Mouse (Mus musculus): ENCODE data around the gene Kctd6. TPM values are rescaled to one million over a fixed set of nuclear protein-coding genes. Genes with fewer than 3 reads are reported as not detected.
A peak's percentile ranks its signal among the peaks of the same experiment; 100 is the strongest.
"Not testable (repeated sequence)": the region's sequence is repeated elsewhere in the genome, so short reads cannot be mapped to it uniquely, and the experiment has no call there.

The Kctd6 gene
- total RNA-seq, 4 experiments from 2014 or later = 52.8 to 75.2 (median 63.4) TPM

GRCm38 (mm10) chr14:8249206-8249605 is 35.3 kb downstream of the Kctd6 start:
- DNase-seq (ENCODE audit: low spot score in 2 of 2) = no peak

- no peak for DNase-seq (ENCODE audit: low spot score in 2 of 2)
These were observed 36.4 kb downstream of the Kctd6 start for GRCm38 (mm10) chr14:8250141-8250871.

- DNase-seq (ENCODE audit: low spot score in 2 of 2) = no peak
These were observed 37.5 kb downstream of the Kctd6 start for GRCm38 (mm10) chr14:8251330-8251885.

- peak; percentile 28 to 67 for DNase-seq (ENCODE audit: low spot score in 2 of 2)
These were observed 41.3 kb downstream of the Kctd6 start for GRCm38 (mm10) chr14:8255076-8255729.

GRCm38 (mm10) chr14:8256072-8256471 is 42.1 kb downstream of the Kctd6 start:
- DNase-seq (ENCODE audit: low spot score in 2 of 2) = no peak

GRCm38 (mm10) chr14:8256881-8257280 is 42.9 kb downstream of the Kctd6 start:
- DNase-seq (ENCODE audit: low spot score in 2 of 2) = no peak

GRCm38 (mm10) chr14:8257521-8258334 is 43.8 kb downstream of the Kctd6 start:
- no peak for DNase-seq (ENCODE audit: low spot score in 2 of 2)

GRCm38 (mm10) chr14:8258335-8258627 is 44.3 kb downstream of the Kctd6 start:
- DNase-seq (ENCODE audit: low spot score in 2 of 2) = no peak

GRCm38 (mm10) chr14:8258752-8259151 is 44.8 kb downstream of the Kctd6 start:
- DNase-seq (ENCODE audit: low spot score in 2 of 2) = no peak

- no peak for DNase-seq (ENCODE audit: low spot score in 2 of 2)
These were observed 45.2 kb downstream of the Kctd6 start, which contains the start of gene Acox2 for GRCm38 (mm10) chr14:8259166-8259565. Acox2 (minus strand) TSS chr14:8259353.

GRCm38 (mm10) chr14:8260214-8260613 is 46.3 kb downstream of the Kctd6 start:
- DNase-seq (ENCODE audit: low spot score in 2 of 2) = no peak

GRCm38 (mm10) chr14:8262242-8262641 is 48.3 kb downstream of the Kctd6 start:
- DNase-seq (ENCODE audit: low spot score in 2 of 2) = no peak

- DNase-seq (ENCODE audit: low spot score in 2 of 2) = no peak
These were observed 50.4 kb downstream of the Kctd6 start for GRCm38 (mm10) chr14:8264378-8264777.

- DNase-seq (ENCODE audit: low spot score in 2 of 2) = not testable (repeated sequence)
These were observed 57.3 kb downstream of the Kctd6 start for GRCm38 (mm10) chr14:8271281-8271680.

Other genes starting within 250 kb of the Kctd6 start
- gene Dnase1l3, start 219.6 kb upstream of the Kctd6 start, total RNA-seq (2022) = not detected
- gene Abhd6, start 211.2 kb upstream of the Kctd6 start, total RNA-seq (2022) = 10 to 100 TPM; 59.0 to 78.0 (median 67.0) TPM
- gene Rpp14, start 133.8 kb upstream of the Kctd6 start, total RNA-seq (2022) = 10 to 100 TPM; 24.4 to 31.5 (median 29.1) TPM
- 10 to 100 TPM; 27.9 to 36.9 (median 30.0) TPM for gene Pxk, start 115.9 kb upstream of the Kctd6 start, total RNA-seq (2022)
- gene Pdhb, start 41.1 kb upstream of the Kctd6 start, total RNA-seq (2022) = 100 to 1,000 TPM; 169 to 185 (median 175) TPM
- gene Acox2, start 45.2 kb downstream of the Kctd6 start, total RNA-seq (2022) = not detected
- gene Fam107a, start 103.9 kb downstream of the Kctd6 start, total RNA-seq (2022) = 100 to 1,000 TPM; 232 to 320 (median 258) TPM
- not detected for gene Oit1, start 164.6 kb downstream of the Kctd6 start, total RNA-seq (2022)

Data from layer of hippocampus, adult 8-10 months (tissue).